ENCODE assay signal across 31 mouse cellular contexts in the genomic region with DNA sequence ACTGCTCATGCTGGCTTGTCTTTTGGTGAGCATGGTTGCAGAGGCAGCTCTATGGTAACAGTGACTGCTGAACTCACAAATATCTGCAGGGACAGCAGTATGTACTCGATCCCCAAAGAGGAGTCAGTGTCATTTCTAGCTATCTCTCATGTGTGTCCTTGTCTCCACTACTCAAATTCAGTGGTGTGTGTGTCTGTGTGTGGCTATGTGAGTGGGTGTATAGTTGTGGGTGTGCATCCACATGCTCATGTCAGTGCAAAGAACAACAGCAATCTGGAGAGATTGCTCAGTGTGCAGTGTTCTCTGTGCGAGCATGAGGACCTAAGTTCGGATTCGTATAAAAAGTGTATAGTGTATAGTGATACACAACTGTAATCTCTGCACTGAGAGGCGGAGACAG. TPM values are rescaled to one million over a fixed set of nuclear protein-coding genes. Genes with fewer than 3 reads are reported as not detected.
A peak's percentile ranks its signal among the peaks of the same experiment; 100 is the strongest.
DNase-seq lines count a peak whose midpoint lies in the region; ATAC-seq and TF ChIP-seq lines count a peak whose summit lies in the region.
"Had no signal": no experiment of that assay in that cellular context is flagged by ENCODE, and none has a peak within 500 bp of the region (broad histone marks: within the 10 kb centered on the region; RNA-seq: fewer than 3 reads in every experiment).

No protein-coding gene starts in this region.

- H3K36me3 ChIP-seq in heart, embryonic 15.5 days, result no peaks in the 10 kb centered on the region
- H3K36me3 ChIP-seq in lung, embryonic 15.5 days, result no peaks in the 10 kb centered on the region
- no peaks in the 10 kb centered on the region for H3K36me3 ChIP-seq in kidney, embryonic 16.5 days (ENCODE audit: insufficient read depth, low read length)
- H3K36me3 ChIP-seq: embryonic facial prominence, embryonic 13.5 days; forebrain, embryonic 12.5 days; limb, embryonic 13.5 days; liver, embryonic 12.5 days; midbrain, embryonic 10.5 days; neural tube, embryonic 15.5 days had no signal

- H3K4me3 ChIP-seq in heart, embryonic 15.5 days, result no peak overlapping the region
- H3K4me3 ChIP-seq in lung, embryonic 15.5 days, result no peak overlapping the region
- no peak overlapping the region for H3K4me3 ChIP-seq in layer of hippocampus, adult 2 months
- H3K4me3 ChIP-seq in kidney, embryonic 16.5 days (ENCODE audit: low read length), result no peak overlapping the region
- H3K4me3 ChIP-seq: embryonic facial prominence, embryonic 13.5 days; erythroblast, embryonic 14.5 days; forebrain, embryonic 12.5 days; gastrocnemius, adult 2 months; limb, embryonic 13.5 days; liver, embryonic 12.5 days; midbrain, embryonic 10.5 days; neural tube, embryonic 15.5 days had no signal

- H3K27ac ChIP-seq in heart, embryonic 15.5 days, result peak overlapping the region; percentile 84
- H3K27ac ChIP-seq in lung, embryonic 15.5 days, result peak overlapping the region; percentile 84
- H3K27ac ChIP-seq in layer of hippocampus, adult 2 months, result peak overlapping the region; percentile 94
- H3K27ac ChIP-seq in kidney, embryonic 16.5 days (ENCODE audit: low read length), result no peak overlapping the region
- H3K27ac ChIP-seq: forebrain, embryonic 12.5 days; gastrocnemius, adult 2 months; hindbrain, embryonic 14.5 days; limb, embryonic 13.5 days; liver, embryonic 12.5 days; midbrain, embryonic 10.5 days; neural tube, embryonic 15.5 days had no signal

- TF ChIP-seq CTCF in layer of hippocampus, adult 2 months (conservative IDR thresholded peaks at IDR 0.05), result no peak

- H3K4me2 ChIP-seq in heart, embryonic 15.5 days, result no peak overlapping the region
- H3K4me2 ChIP-seq in lung, embryonic 15.5 days, result no peak overlapping the region
- no peak overlapping the region for H3K4me2 ChIP-seq in kidney, embryonic 16.5 days (replicated peaks; ENCODE audit: low read depth, low read length)
- H3K4me2 ChIP-seq: embryonic facial prominence, embryonic 13.5 days; forebrain, embryonic 12.5 days; hindbrain, embryonic 14.5 days; limb, embryonic 13.5 days; liver, embryonic 12.5 days; lung, embryonic 14.5 days; neural tube, embryonic 15.5 days had no signal

- H3K9me3 ChIP-seq in heart, embryonic 15.5 days (replicated peaks), result no peaks in the 10 kb centered on the region
- no peaks in the 10 kb centered on the region for H3K9me3 ChIP-seq in lung, embryonic 15.5 days
- peaks cover 3% of the 10 kb centered on the region for H3K9me3 ChIP-seq in kidney, embryonic 16.5 days (ENCODE audit: low read length)
- H3K9me3 ChIP-seq: embryonic facial prominence, embryonic 13.5 days; forebrain, embryonic 12.5 days; limb, embryonic 13.5 days; liver, embryonic 12.5 days; midbrain, embryonic 10.5 days; neural tube, embryonic 15.5 days had no signal

- 67% methylated on average over 5 of the region's 5 CpGs for whole genome bisulfite sequencing in heart, embryonic 15.5 days
- 77% methylated on average over 5 of the region's 5 CpGs for WGBS in lung, embryonic 15.5 days
- WGBS in kidney, embryonic 16.5 days, result 91% methylated on average over 5 of the region's 5 CpGs

- no peak for ATAC-seq in heart, embryonic 15.5 days (replicated peaks; ENCODE audit: insufficient number of reproducible peaks, insufficient read depth, low FRiP score, low read depth)
- no peak for ATAC-seq in lung, embryonic 15.5 days (ENCODE audit: borderline replicate concordance, extremely low read depth, low FRiP score, low TSS enrichment)
- no peak for ATAC-seq in kidney, embryonic 16.5 days (ENCODE audit: low FRiP score, low TSS enrichment)
- ATAC-seq: inflammation-experienced regulatory T-cells, adult 6 months; liver, embryonic 12.5 days; midbrain, embryonic 16.5 days had no signal

- no peaks in the 10 kb centered on the region for H3K27me3 ChIP-seq in heart, embryonic 15.5 days
- no peaks in the 10 kb centered on the region for H3K27me3 ChIP-seq in lung, embryonic 15.5 days
- H3K27me3 ChIP-seq in kidney, embryonic 16.5 days (ENCODE audit: insufficient read depth, low read length), result no peaks in the 10 kb centered on the region
- H3K27me3 ChIP-seq: embryonic facial prominence, embryonic 13.5 days; forebrain, embryonic 12.5 days; limb, embryonic 13.5 days; liver, embryonic 12.5 days; neural tube, embryonic 15.5 days had no signal

- no peak for DNase-seq in heart, adult 9 months (ENCODE audit: low spot score in 2 of 2)
- DNase-seq in lung, adult 18-20 months, result no peak
- peak; percentile 55 for DNase-seq in brain, adult 2 months (ENCODE audit: low read depth, low spot score)
- peak; percentile 32 to 56 for DNase-seq in layer of hippocampus, adult 2 months (ENCODE audit: low spot score in 2 of 2)
- no peak for DNase-seq in embryo, embryonic 10.5 days (ENCODE audit: low spot score)
- DNase-seq: adrenal gland, adult 2 months; cerebellum, adult 2 months; cerebellum, postnatal 25 days; embryo, embryonic 11 days; gastrocnemius, adult 2 months; heart, postnatal 4 days; kidney, adult 18-20 months; kidney, postnatal 10 days; lung, embryonic 14.5 days; spleen, adult 18-20 months; thymus, postnatal 14 days had no signal

- H3K4me1 ChIP-seq in heart, embryonic 15.5 days (replicated peaks), result peaks cover 28% of the 10 kb centered on the region
- H3K4me1 ChIP-seq in lung, embryonic 15.5 days, result peaks cover 16% of the 10 kb centered on the region
- no peaks in the 10 kb centered on the region for H3K4me1 ChIP-seq in kidney, embryonic 16.5 days (ENCODE audit: insufficient read depth, low read length)
- H3K4me1 ChIP-seq: embryonic facial prominence, embryonic 13.5 days; limb, embryonic 13.5 days; liver, embryonic 12.5 days; neural tube, embryonic 15.5 days had no signal

- H3K9ac ChIP-seq in heart, embryonic 15.5 days, result no peak overlapping the region
- no peak overlapping the region for H3K9ac ChIP-seq in lung, embryonic 15.5 days
- H3K9ac ChIP-seq in kidney, embryonic 16.5 days (replicated peaks; ENCODE audit: low read length), result no peak overlapping the region
- H3K9ac ChIP-seq: embryonic facial prominence, embryonic 13.5 days; forebrain, embryonic 12.5 days; hindbrain, embryonic 14.5 days; limb, embryonic 13.5 days; liver, embryonic 12.5 days; lung, embryonic 14.5 days; neural tube, embryonic 15.5 days had no signal

RNA-seq across cellular contexts. Expression of gene Emp2, which starts 24.8 kb away (rescaled TPM):
- polyA plus RNA-seq in heart, embryonic 15.5 days (2015; fragmentation: Nextera tagmentation; extraction: Ambion mirVana), result 44.6 and 49.1 TPM in 2 replicates
- 79.3 and 93.8 TPM in 2 replicates for polyA plus RNA-seq in lung, embryonic 15.5 days (2015; fragmentation: Nextera tagmentation; extraction: Ambion mirVana)
- total RNA-seq in layer of hippocampus, adult 2 months (2021), result 10 to 100 TPM; 14.4 to 16.4 TPM
- polyA plus RNA-seq in kidney, embryonic 16.5 days (2015; fragmentation: Nextera tagmentation; extraction: Ambion mirVana), result 24.6 and 28.7 TPM in 2 replicates
- total RNA-seq: MEL had no signal
- polyA plus RNA-seq: erythroblast, embryonic 14.5 days had no signal

RNA-seq across cellular contexts. Expression of gene Tekt5, which starts 56.7 kb away (rescaled TPM):
- polyA plus RNA-seq in heart, embryonic 15.5 days (2015; fragmentation: Nextera tagmentation; extraction: Ambion mirVana), result 0.87 and 1.1 TPM in 2 replicates
- 1.9 and 2.6 TPM in 2 replicates for polyA plus RNA-seq in lung, embryonic 15.5 days (2015; fragmentation: Nextera tagmentation; extraction: Ambion mirVana)
- 1 to 10 TPM; 6.1 to 7.4 TPM for total RNA-seq in layer of hippocampus, adult 2 months (2021)
- 0.70 and 0.87 TPM in 2 replicates for polyA plus RNA-seq in kidney, embryonic 16.5 days (2015; fragmentation: Nextera tagmentation; extraction: Ambion mirVana)
- total RNA-seq: adrenal gland, adult 2 months; gastrocnemius, adult 2 months had no signal
- polyA plus RNA-seq: adrenal gland, adult 2 months; C2C12; erythroblast, embryonic 14.5 days; inflammation-experienced regulatory T-cells, adult 6 months; midbrain, embryonic 10.5 days had no signal

Comparison
In these comparisons a context has a peak if more than half of its experiments do, and no peak if none do; other contexts are left out.
1. DNase-seq: peak in brain, adult 2 months (single experiment) and layer of hippocampus, adult 2 months (2 of 2); none in heart, adult 9 months (0 of 2), lung, adult 18-20 months (0 of 2) and embryo, embryonic 10.5 days (single experiment).